Mouse (Mus musculus): ENCODE measurements around the gene Axdnd1. TPM values are rescaled to one million over a fixed set of nuclear protein-coding genes. Genes with fewer than 3 reads are reported as not detected.

The Axdnd1 gene
- polyA plus RNA-seq, 1 experiment, result 3.2 TPM

GRCm38 (mm10) chr1:156454384-156454783 lies 33.4 kb upstream of the Axdnd1 start:
- TF ChIP-seq CTCF (IDR thresholded peaks at IDR 0.05; ENCODE audit: borderline replicate concordance, control insufficient read depth, extremely low read depth, insufficient read depth, low read length, poor library complexity), result no peak
- TF ChIP-seq POLR2A (IDR thresholded peaks at IDR 0.05; ENCODE audit: control insufficient read depth, extremely low read depth, insufficient read depth, low read length, poor library complexity), result no peak
- Histone ChIP-seq H3K27me3 (ENCODE audit: control insufficient read depth, insufficient read depth, low read length) (no peaks in the 10 kb centered on the region), H3K36me3 (ENCODE audit: control insufficient read depth, insufficient read depth, low read length) (peaks cover 24% of the 10 kb centered on the region), H3K27ac (ENCODE audit: control insufficient read depth, insufficient read depth, low read length) (no peak overlapping the region), H3K4me3 (ENCODE audit: control insufficient read depth, insufficient read depth, low read length) (no peak overlapping the region), H3K4me1 (replicated peaks; ENCODE audit: control insufficient read depth, insufficient read depth, low read length) (no peaks in the 10 kb centered on the region)
- no peak for DNase-seq
- WGBS, result 90% methylated on average over 7 of the region's 7 CpGs

- peaks cover 3% of the 10 kb centered on the region; the same call in 1 of the 2 replicates for H3K4me1 ChIP-seq (replicated peaks; ENCODE audit: control insufficient read depth, insufficient read depth, low read length)
- H3K27me3 ChIP-seq (ENCODE audit: control insufficient read depth, insufficient read depth, low read length), result no peaks in the 10 kb centered on the region
- WGBS, result 95% methylated on average over 10 of the region's 10 CpGs
- peaks cover 24% of the 10 kb centered on the region for H3K36me3 ChIP-seq (ENCODE audit: control insufficient read depth, insufficient read depth, low read length)
- TF ChIP-seq POLR2A (IDR thresholded peaks at IDR 0.05; ENCODE audit: control insufficient read depth, extremely low read depth, insufficient read depth, low read length, poor library complexity) (no peak), CTCF (IDR thresholded peaks at IDR 0.05; ENCODE audit: borderline replicate concordance, control insufficient read depth, extremely low read depth, insufficient read depth, low read length, poor library complexity) (no peak)
- no peak overlapping the region for H3K4me3 ChIP-seq (ENCODE audit: control insufficient read depth, insufficient read depth, low read length)
- DNase-seq, result no peak
- no peak overlapping the region for H3K27ac ChIP-seq (ENCODE audit: control insufficient read depth, insufficient read depth, low read length)
Observed at GRCm38 (mm10) chr1:156453876-156454275, 32.9 kb upstream of the Axdnd1 start.

GRCm38 (mm10) chr1:156450478-156450877 lies 29.5 kb upstream of the Axdnd1 start:
- H3K27ac ChIP-seq (ENCODE audit: control insufficient read depth, insufficient read depth, low read length), result no peak overlapping the region
- peaks cover 14% of the 10 kb centered on the region for H3K4me1 ChIP-seq (replicated peaks; ENCODE audit: control insufficient read depth, insufficient read depth, low read length)
- TF ChIP-seq POLR2A (IDR thresholded peaks at IDR 0.05; ENCODE audit: control insufficient read depth, extremely low read depth, insufficient read depth, low read length, poor library complexity) (no peak), CTCF (IDR thresholded peaks at IDR 0.05; ENCODE audit: borderline replicate concordance, control insufficient read depth, extremely low read depth, insufficient read depth, low read length, poor library complexity) (no peak)
- H3K36me3 ChIP-seq (ENCODE audit: control insufficient read depth, insufficient read depth, low read length), result peaks cover 8% of the 10 kb centered on the region
- no peak overlapping the region for H3K4me3 ChIP-seq (ENCODE audit: control insufficient read depth, insufficient read depth, low read length)
- WGBS, result 88% methylated on average over 4 of the region's 4 CpGs
- no peak for DNase-seq
- no peaks in the 10 kb centered on the region for H3K27me3 ChIP-seq (ENCODE audit: control insufficient read depth, insufficient read depth, low read length)

DNA sequence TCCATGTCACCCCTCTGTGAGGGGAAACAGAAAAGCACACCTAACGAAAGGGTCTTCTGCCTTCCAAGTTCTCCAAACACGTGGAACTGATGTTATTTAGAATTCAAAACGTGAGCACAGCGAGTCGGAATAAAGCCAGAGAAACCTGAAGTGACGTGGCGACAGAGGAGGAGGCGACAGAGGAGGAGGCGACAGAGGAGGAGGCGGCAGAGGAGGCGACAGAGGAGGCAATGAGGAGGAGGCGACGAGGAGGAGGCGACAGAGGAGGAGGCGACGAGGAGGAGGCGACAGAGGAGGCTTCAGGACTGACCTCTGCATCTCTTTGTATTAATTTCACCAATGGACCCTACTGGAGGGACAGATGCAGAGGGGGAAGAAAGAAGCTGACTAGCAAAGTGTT lies 28.7 kb upstream of the Axdnd1 start:
- H3K27me3 ChIP-seq (ENCODE audit: control insufficient read depth, insufficient read depth, low read length), result no peaks in the 10 kb centered on the region
- no peak for TF ChIP-seq POLR2A (IDR thresholded peaks at IDR 0.05; ENCODE audit: control insufficient read depth, extremely low read depth, insufficient read depth, low read length, poor library complexity)
- no peak for TF ChIP-seq CTCF (IDR thresholded peaks at IDR 0.05; ENCODE audit: borderline replicate concordance, control insufficient read depth, extremely low read depth, insufficient read depth, low read length, poor library complexity)
- peaks cover 14% of the 10 kb centered on the region for H3K4me1 ChIP-seq (replicated peaks; ENCODE audit: control insufficient read depth, insufficient read depth, low read length)
- H3K4me3 ChIP-seq (ENCODE audit: control insufficient read depth, insufficient read depth, low read length), result no peak overlapping the region
- whole genome bisulfite sequencing, result 96% methylated on average over 17 of the region's 17 CpGs
- peaks cover 8% of the 10 kb centered on the region; the same call in 1 of the 2 replicates for H3K36me3 ChIP-seq (ENCODE audit: control insufficient read depth, insufficient read depth, low read length)
- no peak for DNase-seq
- no peak overlapping the region for H3K27ac ChIP-seq (ENCODE audit: control insufficient read depth, insufficient read depth, low read length)

DNA sequence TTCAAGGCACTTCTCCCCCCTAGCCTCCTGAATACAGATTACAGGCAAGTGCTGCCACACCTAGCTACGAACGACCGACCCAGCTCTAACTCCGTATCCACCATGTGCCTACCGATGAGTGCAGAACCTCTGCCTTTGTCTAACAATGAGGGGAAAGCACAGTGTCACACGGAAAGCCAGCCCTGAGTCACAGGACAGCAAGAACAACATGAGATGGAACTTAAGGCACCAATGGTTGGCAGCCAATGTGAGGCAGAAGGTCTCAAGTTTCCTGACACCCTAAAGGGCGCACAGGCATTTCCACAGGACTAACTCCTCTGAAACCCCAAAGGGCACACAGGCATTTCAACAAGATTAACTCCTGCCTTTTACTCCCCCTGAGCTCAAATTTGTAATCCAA lies 28.1 kb upstream of the Axdnd1 start:
- peaks cover 14% of the 10 kb centered on the region for H3K36me3 ChIP-seq (ENCODE audit: control insufficient read depth, insufficient read depth, low read length)
- no peak for TF ChIP-seq CTCF (IDR thresholded peaks at IDR 0.05; ENCODE audit: borderline replicate concordance, control insufficient read depth, extremely low read depth, insufficient read depth, low read length, poor library complexity)
- TF ChIP-seq POLR2A (IDR thresholded peaks at IDR 0.05; ENCODE audit: control insufficient read depth, extremely low read depth, insufficient read depth, low read length, poor library complexity), result no peak
- no peak for DNase-seq
- no peak overlapping the region for H3K27ac ChIP-seq (ENCODE audit: control insufficient read depth, insufficient read depth, low read length)
- no peaks in the 10 kb centered on the region for H3K27me3 ChIP-seq (ENCODE audit: control insufficient read depth, insufficient read depth, low read length)
- 98% methylated on average over 7 of the region's 7 CpGs for WGBS
- peaks cover 14% of the 10 kb centered on the region for H3K4me1 ChIP-seq (replicated peaks; ENCODE audit: control insufficient read depth, insufficient read depth, low read length)
- H3K4me3 ChIP-seq (ENCODE audit: control insufficient read depth, insufficient read depth, low read length), result no peak overlapping the region

- Histone ChIP-seq H3K4me3 (ENCODE audit: control insufficient read depth, insufficient read depth, low read length) (no peak overlapping the region), H3K4me1 (replicated peaks; ENCODE audit: control insufficient read depth, insufficient read depth, low read length) (peaks cover 14% of the 10 kb centered on the region), H3K36me3 (ENCODE audit: control insufficient read depth, insufficient read depth, low read length) (peaks cover 44% of the 10 kb centered on the region), H3K27me3 (ENCODE audit: control insufficient read depth, insufficient read depth, low read length) (no peaks in the 10 kb centered on the region), H3K27ac (ENCODE audit: control insufficient read depth, insufficient read depth, low read length) (no peak overlapping the region)
- DNase-seq, result no peak
- no peak for TF ChIP-seq POLR2A (IDR thresholded peaks at IDR 0.05; ENCODE audit: control insufficient read depth, extremely low read depth, insufficient read depth, low read length, poor library complexity)
- TF ChIP-seq CTCF (IDR thresholded peaks at IDR 0.05; ENCODE audit: borderline replicate concordance, control insufficient read depth, extremely low read depth, insufficient read depth, low read length, poor library complexity), result no peak
- WGBS, result 100% methylated on average over 1 of the region's 1 CpGs
Observed at GRCm38 (mm10) chr1:156445049-156445448, 24.1 kb upstream of the Axdnd1 start.

- TF ChIP-seq CTCF (IDR thresholded peaks at IDR 0.05; ENCODE audit: borderline replicate concordance, control insufficient read depth, extremely low read depth, insufficient read depth, low read length, poor library complexity) (no peak), POLR2A (IDR thresholded peaks at IDR 0.05; ENCODE audit: control insufficient read depth, extremely low read depth, insufficient read depth, low read length, poor library complexity) (no peak)
Observed at GRCm38 (mm10) chr1:156442776-156443175, 21.8 kb upstream of the Axdnd1 start.

More at GRCm38 (mm10) chr1:156442776-156443175, 21.8 kb upstream of the Axdnd1 start:
- no peak overlapping the region for H3K27ac ChIP-seq (ENCODE audit: control insufficient read depth, insufficient read depth, low read length)
- peaks cover 4% of the 10 kb centered on the region for H3K4me1 ChIP-seq (replicated peaks; ENCODE audit: control insufficient read depth, insufficient read depth, low read length)
- H3K27me3 ChIP-seq (ENCODE audit: control insufficient read depth, insufficient read depth, low read length), result no peaks in the 10 kb centered on the region
- H3K36me3 ChIP-seq (ENCODE audit: control insufficient read depth, insufficient read depth, low read length), result peaks cover 58% of the 10 kb centered on the region
- H3K4me3 ChIP-seq (ENCODE audit: control insufficient read depth, insufficient read depth, low read length), result no peak overlapping the region
- 98% methylated on average over 6 of the region's 6 CpGs for whole genome bisulfite sequencing
- no peak for DNase-seq
